Mouse (Mus musculus) lung, embryonic 15.5 days (tissue): ENCODE measurements at regions not wholly inside any gene's neighbourhood (a gene's known extent, or its start where the extent isn't known, plus 50 kb on each side); places are given as distances from the start of the nearest gene placed in this dataset.

Experiments
- ATAC-seq: fragments of 200-750 bp; cut with Nextera tagmentation; 2 replicates; pipeline ENCODE4 v1.8.0; 2017; ENCODE audit warnings: moderate number of reproducible peaks, borderline replicate concordance; ENCODE audit not compliant: low FRiP score, low TSS enrichment; ENCODE audit errors: extremely low read depth
- H3K27ac ChIP-seq: fragments of 300-500 bp; sonication (generic); 2 replicates; pipeline ENCODE4 v1.5.1; 2015; ENCODE audit warnings: moderate library complexity, mild to moderate bottlenecking, inconsistent platforms
- H3K27me3 ChIP-seq: fragments of 300-500 bp; sonication (generic); 2 replicates; pipeline ENCODE4 v1.6.1; 2015; ENCODE audit warnings: inconsistent platforms
- H3K36me3 ChIP-seq: fragments of 300-500 bp; sonication (generic); 2 replicates; pipeline ENCODE4 v1.6.1; 2015; ENCODE audit warnings: inconsistent platforms
- H3K4me1 ChIP-seq: fragments of 300-500 bp; sonication (generic); 2 replicates; pipeline ENCODE4 v1.6.1; 2015; ENCODE audit warnings: inconsistent platforms
- H3K4me2 ChIP-seq: fragments of 300-500 bp; sonication (generic); 2 replicates; pipeline ENCODE4 v1.6.1; 2015; ENCODE audit warnings: inconsistent platforms, mild to moderate bottlenecking, moderate library complexity
- H3K4me3 ChIP-seq: fragments of 300-500 bp; sonication (generic); 2 replicates; pipeline ENCODE4 v1.5.1; 2015; ENCODE audit warnings: mild to moderate bottlenecking, inconsistent platforms
- H3K9ac ChIP-seq: fragments of 300-500 bp; sonication (generic); 2 replicates; pipeline ENCODE4 v1.6.1; 2015; ENCODE audit warnings: inconsistent platforms
- H3K9me3 ChIP-seq: fragments of 300-500 bp; sonication (generic); 2 replicates; pipeline ENCODE4 v1.6.1; 2016; ENCODE audit warnings: inconsistent platforms
- WGBS: fragments of 180-500 bp; shearing (Covaris S2); methylation state at CpG from one replicate; pipeline ENCODE4 v1.1.7; 2015; 5-methylcytosine and 5-hydroxymethylcytosine counted together

GRCm38 (mm10) chr12:7910509-7910908 lies 66.9 kb upstream of the Apob start:
- 47% methylated on average over 2 of the region's 2 CpGs for WGBS
- Histone ChIP-seq H3K27me3 (no peaks in the 10 kb centered on the region), H3K27ac (no peak overlapping the region), H3K4me3 (no peak overlapping the region), H3K36me3 (no peaks in the 10 kb centered on the region), H3K9ac (no peak overlapping the region), H3K4me2 (no peak overlapping the region), H3K4me1 (peaks cover 7% of the 10 kb centered on the region; the same call in 1 of the 2 replicates), H3K9me3 (no peaks in the 10 kb centered on the region)
- no peak for ATAC-seq

GRCm38 (mm10) chr12:7918385-7918784 lies 59.1 kb upstream of the Apob start:
- H3K27ac ChIP-seq = no peak overlapping the region
- no peaks in the 10 kb centered on the region for H3K4me1 ChIP-seq
- H3K9me3 ChIP-seq = no peaks in the 10 kb centered on the region
- no peak for ATAC-seq
- no peak overlapping the region for H3K9ac ChIP-seq
- 71% methylated on average over 1 of the region's 1 CpGs for WGBS
- no peaks in the 10 kb centered on the region for H3K36me3 ChIP-seq
- H3K4me3 ChIP-seq = no peak overlapping the region
- no peak overlapping the region for H3K4me2 ChIP-seq
- no peaks in the 10 kb centered on the region for H3K27me3 ChIP-seq

GRCm38 (mm10) chr12:7918967-7919708 lies 58.3 kb upstream of the Apob start:
- H3K36me3 ChIP-seq = no peaks in the 10 kb centered on the region
- no peak overlapping the region for H3K9ac ChIP-seq
- H3K4me1 ChIP-seq = no peaks in the 10 kb centered on the region
- no peak for ATAC-seq
- H3K27ac ChIP-seq = no peak overlapping the region
- H3K27me3 ChIP-seq = no peaks in the 10 kb centered on the region
- no peak overlapping the region for H3K4me3 ChIP-seq
- WGBS = 72% methylated on average over 4 of the region's 4 CpGs
- no peak overlapping the region for H3K4me2 ChIP-seq
- H3K9me3 ChIP-seq = no peaks in the 10 kb centered on the region

DNA sequence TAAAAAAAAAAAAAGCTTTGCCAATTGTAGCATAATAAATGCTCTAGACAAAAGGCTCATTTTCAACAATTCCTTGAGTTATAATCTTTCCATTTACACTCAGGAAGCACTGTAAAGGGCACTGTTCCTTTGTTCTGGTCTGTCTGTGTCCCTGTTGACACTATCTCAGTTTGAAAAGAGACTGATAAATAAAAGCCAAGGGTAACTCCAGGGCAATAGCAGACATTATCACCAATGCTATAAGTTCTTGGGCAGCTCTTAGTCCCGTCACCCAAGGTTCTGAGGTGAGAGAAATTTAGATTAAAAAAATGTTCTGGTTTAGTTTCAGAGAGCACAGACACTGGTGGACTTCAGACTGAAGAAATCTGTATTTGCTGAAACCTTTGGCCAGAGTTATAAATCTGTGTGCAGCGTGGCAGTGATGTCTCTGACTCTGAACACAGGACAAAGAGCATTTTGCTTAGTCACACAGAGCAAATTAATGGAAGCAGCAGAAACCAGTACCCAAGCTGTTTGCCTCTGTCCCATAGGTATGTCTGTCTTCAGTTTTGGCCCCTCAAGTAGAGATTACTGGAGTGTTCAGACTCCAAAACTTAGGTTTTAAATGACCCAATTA lies 57.6 kb upstream of the Apob start:
- no peaks in the 10 kb centered on the region for H3K27me3 ChIP-seq
- no peak overlapping the region for H3K27ac ChIP-seq
- H3K9me3 ChIP-seq = no peaks in the 10 kb centered on the region
- H3K4me3 ChIP-seq = no peak overlapping the region
- H3K9ac ChIP-seq = no peak overlapping the region
- no peak for ATAC-seq
- no peaks in the 10 kb centered on the region for H3K4me1 ChIP-seq
- 59% methylated on average over 2 of the region's 2 CpGs for WGBS
- no peak overlapping the region for H3K4me2 ChIP-seq
- no peaks in the 10 kb centered on the region for H3K36me3 ChIP-seq

DNA sequence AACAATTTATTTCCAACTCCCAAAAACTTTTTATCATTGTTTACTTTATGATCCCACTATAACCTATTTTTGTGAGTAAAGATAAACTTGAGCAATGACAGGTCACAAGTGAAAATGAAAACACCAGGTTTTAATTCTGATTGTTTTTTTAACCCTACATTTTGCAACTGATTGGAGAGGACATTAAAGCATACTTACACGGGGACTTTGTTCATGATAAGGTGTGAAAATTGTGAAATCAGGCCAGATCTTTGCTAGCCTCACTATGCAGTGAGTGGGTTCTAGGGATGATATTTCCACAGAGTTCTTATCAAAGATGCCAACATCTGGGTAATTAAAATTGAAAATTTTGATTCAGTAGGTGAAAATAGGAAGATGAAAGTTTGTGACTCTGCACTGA lies 56.6 kb upstream of the Apob start:
- no peak for ATAC-seq
- H3K27ac ChIP-seq = no peak overlapping the region
- H3K9me3 ChIP-seq = no peaks in the 10 kb centered on the region
- H3K27me3 ChIP-seq = no peaks in the 10 kb centered on the region
- 59% methylated on average over 1 of the region's 1 CpGs for WGBS
- no peaks in the 10 kb centered on the region for H3K36me3 ChIP-seq
- no peak overlapping the region for H3K4me2 ChIP-seq
- H3K4me1 ChIP-seq = no peaks in the 10 kb centered on the region
- H3K4me3 ChIP-seq = no peak overlapping the region
- H3K9ac ChIP-seq = no peak overlapping the region
